Mouse (Mus musculus): ENCODE measurements at regions not wholly inside any gene's neighbourhood (a gene's known extent, or its start where the extent isn't known, plus 50 kb on each side); places are given as distances from the start of the nearest gene placed in this dataset.

- no peak for DNase-seq (ENCODE audit: extremely low spot score in 1 of 2, low spot score in 1 of 2)
Measured at GRCm38 (mm10) chr10:8955499-8956211, 69.8 kb upstream of the Sash1 start.

- no peak for DNase-seq (ENCODE audit: extremely low spot score in 1 of 2, low spot score in 1 of 2)
Measured at GRCm38 (mm10) chr10:8954003-8954402, 68.1 kb upstream of the Sash1 start.

DNA sequence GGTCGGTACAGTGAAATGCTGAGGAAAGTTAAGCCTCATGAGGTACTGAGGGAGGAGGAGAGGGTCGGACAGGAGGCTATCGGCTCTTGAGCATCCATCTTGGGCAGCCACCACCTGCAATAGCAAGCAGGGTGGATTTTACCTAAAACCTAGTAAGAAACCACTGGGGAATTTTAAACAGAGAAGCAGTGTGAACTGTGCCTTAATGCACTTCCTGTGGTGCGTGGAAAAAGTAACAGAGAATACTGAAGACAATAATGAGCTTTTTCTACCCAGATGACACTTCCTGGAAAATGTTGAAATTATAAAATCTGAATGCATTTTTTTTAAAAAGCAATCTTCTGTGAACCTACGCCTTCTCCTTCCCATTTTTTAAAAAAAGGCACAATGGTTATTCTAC is 67.1 kb upstream of the Sash1 start:
- DNase-seq (ENCODE audit: extremely low spot score in 1 of 2, low spot score in 1 of 2): no peak

- no peak for DNase-seq (ENCODE audit: extremely low spot score in 1 of 2, low spot score in 1 of 2)
Measured at GRCm38 (mm10) chr10:8951937-8952336, 66.1 kb upstream of the Sash1 start.

DNA sequence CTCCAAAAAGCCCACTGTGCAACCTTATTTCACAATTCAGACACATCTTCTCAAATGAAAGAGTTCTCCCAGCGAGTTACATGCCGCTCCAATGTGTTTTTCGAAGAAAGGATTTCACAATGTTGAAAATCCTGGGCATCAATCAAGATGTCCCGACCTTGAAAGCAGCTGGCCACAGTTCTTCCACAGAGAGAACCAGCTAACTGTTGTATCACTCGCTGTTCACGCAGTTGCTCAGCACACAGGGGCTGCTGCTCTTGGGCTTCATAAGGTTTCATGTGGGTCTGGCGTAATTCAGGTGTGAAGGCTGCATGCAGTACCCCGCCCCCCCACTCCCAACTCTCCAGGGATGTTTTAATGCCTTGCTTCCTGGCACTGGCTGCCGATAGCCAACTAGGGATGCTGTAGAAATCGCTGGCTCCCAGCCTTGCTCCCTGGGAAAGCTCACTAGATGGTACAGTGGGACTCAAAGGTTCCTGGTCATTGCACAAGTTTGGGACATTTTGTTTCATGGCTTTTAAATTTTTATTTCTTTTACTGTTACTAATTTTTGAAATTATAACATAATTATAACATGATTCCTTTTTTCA is 65.5 kb upstream of the Sash1 start:
- DNase-seq (ENCODE audit: extremely low spot score in 1 of 2, low spot score in 1 of 2): no peak

- no peak for DNase-seq (ENCODE audit: extremely low spot score in 1 of 2, low spot score in 1 of 2)
Measured at GRCm38 (mm10) chr10:8948227-8948626, 62.4 kb upstream of the Sash1 start.

GRCm38 (mm10) chr10:8945195-8945751 is 59.4 kb upstream of the Sash1 start:
- no peak for DNase-seq (ENCODE audit: extremely low spot score in 1 of 2, low spot score in 1 of 2)

- no peak for DNase-seq (ENCODE audit: extremely low spot score in 1 of 2, low spot score in 1 of 2)
Measured at GRCm38 (mm10) chr10:8944586-8944985, 58.7 kb upstream of the Sash1 start.

GRCm38 (mm10) chr10:8943698-8944097 is 57.8 kb upstream of the Sash1 start:
- peak; percentile 24 to 27 for DNase-seq (ENCODE audit: extremely low spot score in 1 of 2, low spot score in 1 of 2)

DNA sequence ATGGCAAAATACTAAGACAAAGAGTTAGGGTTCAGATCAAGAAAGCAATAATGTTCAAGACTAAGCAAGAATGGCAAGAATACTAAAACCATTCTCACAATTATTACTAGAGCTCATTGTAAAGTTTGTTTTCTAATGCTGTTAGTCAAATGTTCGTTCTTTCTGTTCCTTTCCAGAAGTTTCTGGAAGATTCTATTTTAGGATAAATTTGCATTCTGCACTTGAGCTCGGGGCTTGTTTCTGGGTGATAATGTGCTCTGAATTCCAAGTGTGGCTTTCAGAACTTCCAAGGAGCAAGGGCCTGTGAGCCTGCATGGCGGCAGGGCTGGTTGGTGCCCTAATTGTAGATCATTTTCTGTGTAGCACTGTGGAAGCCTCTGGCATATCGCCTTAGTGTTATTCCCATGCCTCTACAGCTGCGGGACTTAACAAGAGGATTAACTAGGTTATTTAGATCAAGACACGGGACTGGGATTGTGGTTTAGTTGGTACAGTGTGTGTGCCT is 57.1 kb upstream of the Sash1 start:
- peak in 1 of 2 experiments; percentile 41 for DNase-seq (ENCODE audit: extremely low spot score in 1 of 2, low spot score in 1 of 2)

DNA sequence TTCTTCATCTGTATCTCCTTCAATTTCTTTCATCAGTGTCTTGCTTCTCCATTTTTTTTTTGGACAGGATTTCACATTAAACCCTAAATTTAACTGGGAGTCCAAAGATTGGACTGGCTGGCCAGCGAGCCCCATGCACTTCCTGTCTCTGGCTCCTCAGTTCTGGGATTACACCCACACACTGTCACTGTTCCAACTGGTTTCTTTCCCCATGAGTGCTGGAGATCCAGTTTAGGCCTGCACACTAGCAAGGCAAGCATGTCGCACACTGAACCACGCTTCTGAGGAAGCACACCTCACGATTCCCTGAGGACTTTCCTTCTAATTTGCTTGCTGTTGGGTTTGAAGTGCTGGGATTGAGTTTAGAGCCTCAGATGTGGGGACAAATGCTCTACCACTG is 50.5 kb upstream of the Sash1 start:
- DNase-seq (ENCODE audit: extremely low spot score in 1 of 2, low spot score in 1 of 2): no peak
